Mouse (Mus musculus) heart, adult 2 months (tissue): ENCODE measurements around the gene Hcrt. TPM values are rescaled to one million over a fixed set of nuclear protein-coding genes. Genes with fewer than 3 reads are reported as not detected.
A peak's percentile ranks its signal among the peaks of the same experiment; 100 is the strongest.

Source experiments
- DNase-seq, 2 experiments: peaks; one replicate each; pipeline ENCODE4 v3.0.0; 2021
- H3K27ac ChIP-seq: fragments of 200-600 bp; 2 replicates; pipeline ENCODE4 v1.8.1; 2022
- H3K27me3 ChIP-seq: fragments of 200-500 bp; 2 replicates; pipeline ENCODE4 v1.6.1; 2012; ENCODE audit warnings: mild to moderate bottlenecking, low read length, inconsistent platforms, mixed read lengths; ENCODE audit not compliant: control insufficient read depth, insufficient read depth
- H3K36me3 ChIP-seq: fragments of 200-500 bp; 2 replicates; pipeline ENCODE4 v1.6.1; 2012; ENCODE audit warnings: low read length, inconsistent platforms; ENCODE audit not compliant: control insufficient read depth, insufficient read depth
- H3K4me1 ChIP-seq: fragments of 200-500 bp; 2 replicates; pipeline ENCODE4 v1.6.1; 2011; ENCODE audit warnings: low read length; ENCODE audit not compliant: control insufficient read depth, insufficient read depth
- H3K4me3 ChIP-seq: fragments of 200-600 bp; 2 replicates; pipeline ENCODE4 v1.8.1; 2022
- H3K79me2 ChIP-seq: fragments of 200-500 bp; replicated peaks from 2 replicates; pipeline ENCODE4 v1.6.1; 2012; ENCODE audit warnings: mild to moderate bottlenecking, inconsistent platforms, low read length, moderate library complexity, mixed read lengths; ENCODE audit not compliant: control insufficient read depth, insufficient read depth
- H3K9ac ChIP-seq: fragments of 200-500 bp; 2 replicates; pipeline ENCODE4 v1.6.1; 2012; ENCODE audit warnings: low read depth, mild to moderate bottlenecking, control low read depth, inconsistent platforms, low read length, mixed read lengths
- CTCF ChIP-seq: fragments of 200-600 bp; IDR thresholded peaks from 2 replicates; pipeline ENCODE4 v1.8.1; 2022; ENCODE audit warnings: antibody characterized with exemption, mild to moderate bottlenecking, moderate library complexity
- EP300 ChIP-seq: fragments of 200-500 bp; IDR thresholded peaks from 2 replicates; pipeline ENCODE4 v1.6.1; 2011; ENCODE audit warnings: low read depth, low read length, control low read depth; ENCODE audit not compliant: insufficient read depth
- POLR2A ChIP-seq: fragments of 200-500 bp; IDR thresholded peaks from 2 replicates; pipeline ENCODE4 v1.6.1; 2011; ENCODE audit warnings: mild to moderate bottlenecking, low read depth, low read length, control low read depth; ENCODE audit not compliant: insufficient read depth
- WGBS: fragments of 180-500 bp; shearing (Covaris S2); methylation state at CpG from one replicate; pipeline ENCODE4 v1.1.7; 2018; 5-methylcytosine and 5-hydroxymethylcytosine counted together
- intact Hi-C: fragments of 180-260 bp; cut with DNase I; formaldehyde crosslinking; loops from one replicate; pipeline ENCODE4 v1.15.1; 2025
- polyA plus RNA-seq: library from polyadenylated mRNA; depleted of rRNA; stranded (reverse); fragments of >200 nt; gene quantifications from 2 replicates; pipeline ENCODE4 v1.2.3, GENCODE M21; 2012
- total RNA-seq, 2 experiments: library from RNA; stranded (reverse); gene quantifications; 2 replicates each; pipeline ENCODE4 v1.2.3; 2021

Gene Hcrt
- total and polyA plus RNA-seq, 3 experiments = not detected

GRCm38 (mm10) chr11:100721776-100722492 lies 40.8 kb downstream of the Hcrt start:
- intact Hi-C loops = loop anchor here (10.0 kb wide), 1 partner anchor 343 kb away; no protein-coding TSS in a partner anchor
- peaks cover 5% of the 10 kb centered on the region for H3K79me2 ChIP-seq
- TF ChIP-seq CTCF = no peak
- peak; percentile 31; the same call in 1 of the 2 replicates for TF ChIP-seq EP300
- TF ChIP-seq POLR2A = no peak
- no peaks in the 10 kb centered on the region for H3K27me3 ChIP-seq
- H3K9ac ChIP-seq = peak overlapping the region; percentile 59
- H3K4me1 ChIP-seq = peaks cover 49% of the 10 kb centered on the region
- 17% methylated on average over 8 of the region's 8 CpGs for WGBS
- peak in 1 of 2 experiments; percentile 36 for DNase-seq
- H3K4me3 ChIP-seq = no peak overlapping the region
- H3K36me3 ChIP-seq = peaks cover 45% of the 10 kb centered on the region
- H3K27ac ChIP-seq = peak overlapping the region; percentile 82

- Histone ChIP-seq H3K4me3 (peak overlapping the region; percentile 11; the same call in 1 of the 2 replicates), H3K36me3 (peaks cover 45% of the 10 kb centered on the region), H3K27ac (peak overlapping the region; percentile 82), H3K9ac (no peak overlapping the region; the same call in 1 of the 2 replicates), H3K27me3 (no peaks in the 10 kb centered on the region), H3K79me2 (peaks cover 5% of the 10 kb centered on the region), H3K4me1 (peaks cover 49% of the 10 kb centered on the region)
- DNase-seq = peak in 1 of 2 experiments; percentile 35
- WGBS = 24% methylated on average over 4 of the region's 4 CpGs
- intact Hi-C loops = loop anchor here (10.0 kb wide), 1 partner anchor 344 kb away; no protein-coding TSS in a partner anchor
- TF ChIP-seq POLR2A (peak; percentile 39; the same call in 1 of the 2 replicates), EP300 (no peak), CTCF (no peak)
Measured at GRCm38 (mm10) chr11:100721254-100721653, 41.5 kb downstream of the Hcrt start.

- Histone ChIP-seq H3K79me2 (peaks cover 5% of the 10 kb centered on the region), H3K27me3 (no peaks in the 10 kb centered on the region), H3K36me3 (peaks cover 43% of the 10 kb centered on the region), H3K4me1 (peaks cover 44% of the 10 kb centered on the region), H3K9ac (peak overlapping the region; percentile 7), H3K4me3 (no peak overlapping the region), H3K27ac (peak overlapping the region; percentile 82)
- WGBS = 7% methylated on average over 5 of the region's 5 CpGs
- peak; percentile 41 to 53 for DNase-seq
- TF ChIP-seq POLR2A (no peak), EP300 (0 out of 2 replicates have a peak, but pooled peaks have one; percentile 20)
- intact Hi-C loops = loop anchor here (10.0 kb wide), 1 partner anchor 344 kb away; no protein-coding TSS in a partner anchor
Measured at GRCm38 (mm10) chr11:100720345-100720744, 42.4 kb downstream of the Hcrt start.

- 72% methylated on average over 11 of the region's 11 CpGs for WGBS
- TF ChIP-seq CTCF = no peak
- TF ChIP-seq EP300 = no peak
- TF ChIP-seq POLR2A = no peak
- Histone ChIP-seq H3K27me3 (no peaks in the 10 kb centered on the region), H3K4me3 (no peak overlapping the region), H3K79me2 (peaks cover 5% of the 10 kb centered on the region), H3K27ac (peak overlapping the region; percentile 82), H3K9ac (no peak overlapping the region), H3K36me3 (peaks cover 40% of the 10 kb centered on the region), H3K4me1 (peaks cover 39% of the 10 kb centered on the region)
- intact Hi-C loops = loop anchor here (10.0 kb wide), 2 partner anchors 345 to 455 kb away; partner anchors contain the start of genes Ccr10, Cntnap1 and Plekhh3
- no peak for DNase-seq
Measured at GRCm38 (mm10) chr11:100719893-100720292, 42.8 kb downstream of the Hcrt start.

- WGBS = 55% methylated on average over 3 of the region's 3 CpGs
- intact Hi-C loops = loop anchor here (10.0 kb wide), 1 partner anchor 455 kb away; the partner anchor contains the start of genes Ccr10, Cntnap1 and Plekhh3
- Histone ChIP-seq H3K27me3 (no peaks in the 10 kb centered on the region), H3K4me3 (no peak overlapping the region), H3K27ac (peak overlapping the region; percentile 82), H3K9ac (no peak overlapping the region), H3K4me1 (peaks cover 38% of the 10 kb centered on the region), H3K36me3 (peaks cover 39% of the 10 kb centered on the region), H3K79me2 (peaks cover 5% of the 10 kb centered on the region)
- TF ChIP-seq CTCF (no peak), EP300 (no peak), POLR2A (no peak)
- DNase-seq = no peak
Measured at GRCm38 (mm10) chr11:100719312-100719711, 43.4 kb downstream of the Hcrt start.
